Mouse (Mus musculus): ENCODE measurements around the gene Hbb-y.
"Not testable (repeated sequence)": the region's sequence is repeated elsewhere in the genome, so short reads cannot be mapped to it uniquely, and the experiment has no call there.

Hbb-y gene

GRCm38 (mm10) chr7:103853090-103853489 lies at the start of gene Hbb-y:
Hbb-y (minus strand) TSS chr7:103853216.
- DNase-seq = no peak

- no peak for DNase-seq
These were observed 41.4 kb upstream of the Hbb-y start, which contains the start of gene Olfr64 for GRCm38 (mm10) chr7:103894385-103894784. Olfr64 (minus strand) TSS chr7:103894485.

- DNase-seq = no peak
These were observed 33.1 kb upstream of the Hbb-y start, which contains the start of gene Olfr66 for GRCm38 (mm10) chr7:103886152-103886551. Olfr66 (minus strand) TSS chr7:103886252.

GRCm38 (mm10) chr7:103877093-103877492 lies 24.1 kb upstream of the Hbb-y start:
- DNase-seq = no peak

- DNase-seq = no peak
These were observed 21.4 kb upstream of the Hbb-y start for GRCm38 (mm10) chr7:103874451-103874850.

GRCm38 (mm10) chr7:103873064-103873463 lies 20.0 kb upstream of the Hbb-y start:
- no peak for DNase-seq

- DNase-seq = no peak
These were observed 17.7 kb upstream of the Hbb-y start for GRCm38 (mm10) chr7:103870667-103871066.

- DNase-seq = no peak
These were observed 12.7 kb upstream of the Hbb-y start for GRCm38 (mm10) chr7:103865716-103866115.

GRCm38 (mm10) chr7:103861531-103861930 lies 8.5 kb upstream of the Hbb-y start:
- no peak for DNase-seq

GRCm38 (mm10) chr7:103860855-103861254 lies 7.8 kb upstream of the Hbb-y start:
- DNase-seq = peak; percentile 0

- no peak for DNase-seq
These were observed 6.1 kb upstream of the Hbb-y start for GRCm38 (mm10) chr7:103859076-103859475.

GRCm38 (mm10) chr7:103854669-103855068 lies 1.7 kb upstream of the Hbb-y start:
- no peak for DNase-seq

- no peak for DNase-seq
These were observed 8.3 kb downstream of the Hbb-y start for GRCm38 (mm10) chr7:103844525-103845325.

- no peak for DNase-seq
These were observed 10.0 kb downstream of the Hbb-y start, which contains the start of gene Hbb-bh1 for GRCm38 (mm10) chr7:103843034-103843433. Hbb-bh1 (minus strand) TSS chr7:103843164.

- DNase-seq = no peak
These were observed 12.7 kb downstream of the Hbb-y start, which contains the start of gene Hbb-bh2 for GRCm38 (mm10) chr7:103840268-103840667. Hbb-bh2 (minus strand) TSS chr7:103840520.

- DNase-seq = no peak
These were observed 25.2 kb downstream of the Hbb-y start, which contains the start of gene Hbb-bs for GRCm38 (mm10) chr7:103827808-103828207. Hbb-bs (minus strand) TSS chr7:103828096.

- DNase-seq = not testable (repeated sequence)
These were observed 25.9 kb downstream of the Hbb-y start for GRCm38 (mm10) chr7:103827139-103827538.

- DNase-seq = no peak
These were observed 26.6 kb downstream of the Hbb-y start for GRCm38 (mm10) chr7:103826255-103826887.

- no peak for DNase-seq
These were observed 27.3 kb downstream of the Hbb-y start for GRCm38 (mm10) chr7:103825536-103826254.

- DNase-seq = no peak
These were observed 28.4 kb downstream of the Hbb-y start for GRCm38 (mm10) chr7:103824597-103824996.

GRCm38 (mm10) chr7:103815085-103815484 lies 37.9 kb downstream of the Hbb-y start:
- not testable (repeated sequence) for DNase-seq

GRCm38 (mm10) chr7:103813766-103814165 lies 39.2 kb downstream of the Hbb-y start, which contains the start of gene Hbb-bt:
Hbb-bt (minus strand) TSS chr7:103813996.
- no peak for DNase-seq

GRCm38 (mm10) chr7:103813152-103813551 lies 39.9 kb downstream of the Hbb-y start:
- not testable (repeated sequence) for DNase-seq
